Mouse (Mus musculus): ENCODE results near the gene Clk1.

Gene Clk1

GRCm38 (mm10) chr1:58423371-58424248, at the start of gene Clk1:
Clk1 (minus strand) TSS chr1:58424066.
- peak; percentile 95 for DNase-seq (ENCODE audit: low read depth, low spot score)

- DNase-seq (ENCODE audit: low read depth, low spot score): no peak
These were observed 41.7 kb upstream of the Clk1 start for GRCm38 (mm10) chr1:58465561-58465960.

- DNase-seq (ENCODE audit: low read depth, low spot score): no peak
These were observed 41.2 kb upstream of the Clk1 start for GRCm38 (mm10) chr1:58465042-58465441.

GRCm38 (mm10) chr1:58463935-58464334, 40.1 kb upstream of the Clk1 start:
- no peak for DNase-seq (ENCODE audit: low read depth, low spot score)

- DNase-seq (ENCODE audit: low read depth, low spot score): no peak
These were observed 36.7 kb upstream of the Clk1 start for GRCm38 (mm10) chr1:58460566-58460965.

- DNase-seq (ENCODE audit: low read depth, low spot score): no peak
These were observed 35.0 kb upstream of the Clk1 start for GRCm38 (mm10) chr1:58458867-58459266.

- DNase-seq (ENCODE audit: low read depth, low spot score): no peak
These were observed 34.3 kb upstream of the Clk1 start for GRCm38 (mm10) chr1:58458175-58458574.

GRCm38 (mm10) chr1:58454316-58454715, 30.4 kb upstream of the Clk1 start:
- DNase-seq (ENCODE audit: low read depth, low spot score): no peak

- no peak for DNase-seq (ENCODE audit: low read depth, low spot score)
These were observed 24.5 kb upstream of the Clk1 start for GRCm38 (mm10) chr1:58448396-58448795.

GRCm38 (mm10) chr1:58447766-58448165, 23.9 kb upstream of the Clk1 start:
- no peak for DNase-seq (ENCODE audit: low read depth, low spot score)

- no peak for DNase-seq (ENCODE audit: low read depth, low spot score)
These were observed 22.0 kb upstream of the Clk1 start for GRCm38 (mm10) chr1:58445861-58446260.

- DNase-seq (ENCODE audit: low read depth, low spot score): peak; percentile 94
These were observed 21.4 kb upstream of the Clk1 start, which contains the start of the genes Nif3l1 and Ppil3 for GRCm38 (mm10) chr1:58445143-58445722. Nif3l1 (plus strand) TSS chr1:58445151. Ppil3 (minus strand) TSS chr1:58445486.

- no peak for DNase-seq (ENCODE audit: low read depth, low spot score)
These were observed 20.8 kb upstream of the Clk1 start for GRCm38 (mm10) chr1:58444691-58445090.

GRCm38 (mm10) chr1:58424551-58424950, 685 bp upstream of the Clk1 start:
- no peak for DNase-seq (ENCODE audit: low read depth, low spot score)

GRCm38 (mm10) chr1:58422879-58423278, 987 bp downstream of the Clk1 start:
- peak; percentile 77 for DNase-seq (ENCODE audit: low read depth, low spot score)

GRCm38 (mm10) chr1:58420961-58421360, 2.9 kb downstream of the Clk1 start:
- no peak for DNase-seq (ENCODE audit: low read depth, low spot score)

- no peak for DNase-seq (ENCODE audit: low read depth, low spot score)
These were observed 3.8 kb downstream of the Clk1 start for GRCm38 (mm10) chr1:58420032-58420431.

- DNase-seq (ENCODE audit: low read depth, low spot score): no peak
These were observed 7.8 kb downstream of the Clk1 start for GRCm38 (mm10) chr1:58416048-58416447.

- DNase-seq (ENCODE audit: low read depth, low spot score): peak; percentile 30
These were observed 8.4 kb downstream of the Clk1 start for GRCm38 (mm10) chr1:58415442-58415841.

- peak; percentile 8 for DNase-seq (ENCODE audit: low read depth, low spot score)
These were observed 13.1 kb downstream of the Clk1 start for GRCm38 (mm10) chr1:58410776-58411175.

GRCm38 (mm10) chr1:58410198-58410588, 13.7 kb downstream of the Clk1 start:
- DNase-seq (ENCODE audit: low read depth, low spot score): no peak

GRCm38 (mm10) chr1:58409553-58410197, 14.2 kb downstream of the Clk1 start:
- peak; percentile 37 for DNase-seq (ENCODE audit: low read depth, low spot score)
